Mouse (Mus musculus) Muller cell, postnatal 12 days (primary cell): ENCODE measurements at regions not wholly inside any gene's neighbourhood (a gene's known extent, or its start where the extent isn't known, plus 50 kb on each side); places are given as distances from the start of the nearest gene placed in this dataset.
"Not testable (repeated sequence)": the region's sequence is repeated elsewhere in the genome, so short reads cannot be mapped to it uniquely, and the experiment has no call there.

Experiments used
- DNase-seq: peaks from one replicate; pipeline ENCODE4 v3.0.0-alpha.2; 2015; ENCODE audit errors: inconsistent ontology term

DNA sequence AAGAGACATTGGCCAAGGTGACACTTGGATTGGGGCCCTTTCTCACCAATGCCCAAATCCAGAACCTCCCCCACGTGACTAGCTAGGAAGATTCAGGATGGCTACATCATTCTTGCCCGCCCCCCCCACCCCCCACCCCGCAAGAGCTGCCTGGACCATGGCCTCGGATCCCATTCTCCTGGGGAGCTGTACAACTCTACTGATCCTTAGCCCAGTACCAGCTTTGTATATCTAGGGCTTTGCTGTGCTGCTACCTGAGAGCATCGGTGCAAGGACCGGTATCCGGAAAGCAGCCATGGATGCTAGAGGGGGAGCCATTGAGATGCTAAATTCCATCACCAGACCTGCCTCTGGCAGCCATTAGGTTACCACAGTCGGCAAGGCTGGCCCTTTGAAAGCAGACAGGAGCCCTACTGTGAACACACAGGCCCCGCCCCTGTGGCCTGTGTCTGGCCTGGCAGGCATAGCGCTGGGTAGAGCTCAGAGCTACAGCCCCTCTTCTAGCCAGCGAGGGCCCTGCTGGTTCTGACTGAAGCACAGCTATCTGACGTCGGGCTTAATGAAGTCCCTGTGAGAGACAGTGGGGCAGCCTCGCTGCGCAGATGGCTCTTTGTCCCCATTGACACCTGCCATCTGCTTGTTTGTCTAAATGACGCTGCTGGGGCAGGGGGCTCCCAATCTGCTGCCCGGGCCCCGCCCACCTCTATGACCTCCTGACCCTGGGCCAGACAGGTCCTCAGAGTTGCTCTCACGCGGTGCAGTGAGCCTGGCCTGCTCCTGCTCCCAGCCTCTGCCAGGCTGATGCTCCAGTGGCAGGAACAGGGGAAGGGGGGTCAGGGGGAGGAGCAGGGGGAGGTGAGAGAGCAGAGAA, 128.9 kb downstream of the Dll1 start:
- peak; percentile 65 for DNase-seq

DNA sequence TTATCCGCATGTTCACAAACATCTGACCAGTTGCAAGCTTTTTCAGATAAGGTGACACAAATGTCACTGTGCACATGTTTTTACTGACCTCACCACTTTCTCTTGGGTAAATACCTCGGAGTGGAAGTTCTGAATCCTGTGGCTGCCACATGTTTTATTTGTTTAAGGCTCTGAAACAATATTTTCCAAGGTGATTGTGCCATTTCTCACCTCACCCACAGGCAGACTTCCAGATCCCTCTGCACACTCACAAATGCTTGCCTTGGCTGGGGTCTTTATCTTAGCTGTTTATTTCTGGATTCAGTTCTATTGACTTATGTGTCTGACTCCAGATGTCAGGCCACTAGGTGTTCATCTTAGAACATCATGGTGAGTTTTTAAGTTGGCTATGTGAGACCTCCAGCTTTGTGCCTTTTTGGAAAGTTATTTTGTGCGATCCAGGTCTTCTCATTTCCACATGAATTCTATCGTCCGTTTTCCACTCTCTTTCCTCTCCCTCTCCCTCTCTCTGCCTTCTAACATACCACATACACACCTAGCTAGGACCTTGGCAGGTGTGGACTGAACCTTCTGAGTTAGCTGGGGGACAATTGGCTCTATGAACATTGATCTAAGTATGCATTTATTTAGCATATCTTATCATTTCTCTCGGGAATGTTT, 133.6 kb downstream of the Dll1 start:
- no peak for DNase-seq

- no peak for DNase-seq
These were observed 134.3 kb downstream of the Dll1 start for GRCm38 (mm10) chr17:15242356-15242755.

- DNase-seq = no peak
These were observed 135.2 kb downstream of the Dll1 start for GRCm38 (mm10) chr17:15241491-15241890.

DNA sequence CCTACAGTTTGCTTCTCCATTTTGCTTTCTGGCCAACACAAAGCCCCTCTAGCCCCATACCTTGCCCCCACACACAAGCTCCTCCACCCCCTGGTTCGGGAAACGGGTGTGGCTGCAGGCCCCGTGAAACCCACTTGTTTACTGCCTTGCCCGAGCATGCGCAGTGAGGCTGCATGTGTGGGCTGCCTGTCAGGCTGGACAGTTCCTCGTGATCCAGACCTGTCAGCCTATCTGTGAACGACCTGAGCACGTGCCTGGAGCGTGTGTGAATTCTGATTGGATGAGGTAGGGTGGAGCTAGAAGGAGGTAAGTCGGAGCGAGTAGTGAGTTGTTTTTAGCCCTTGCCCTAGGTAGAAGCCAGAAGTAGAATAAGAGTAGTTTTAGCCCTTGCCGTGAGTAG, 136.0 kb downstream of the Dll1 start:
- not testable (repeated sequence) for DNase-seq

DNA sequence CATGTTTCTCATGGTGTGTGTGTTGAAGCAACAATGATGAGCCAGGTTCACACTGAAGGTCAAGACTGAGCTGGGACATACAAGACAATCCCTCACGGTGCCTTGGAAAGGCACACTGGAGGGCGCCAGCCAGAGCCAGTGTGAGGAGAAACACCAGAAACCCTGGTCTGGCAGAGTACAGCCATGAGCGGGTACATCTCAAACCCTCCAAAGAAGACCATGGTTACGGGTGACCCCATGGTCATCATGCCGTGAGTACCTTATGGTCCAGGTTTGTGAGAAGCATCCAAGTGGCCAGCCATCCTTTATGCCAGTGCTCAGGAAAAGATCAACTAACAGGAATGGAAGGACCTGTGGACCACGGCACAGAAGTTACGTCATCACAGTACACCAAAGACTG, 136.7 kb downstream of the Dll1 start:
- DNase-seq = no peak

DNA sequence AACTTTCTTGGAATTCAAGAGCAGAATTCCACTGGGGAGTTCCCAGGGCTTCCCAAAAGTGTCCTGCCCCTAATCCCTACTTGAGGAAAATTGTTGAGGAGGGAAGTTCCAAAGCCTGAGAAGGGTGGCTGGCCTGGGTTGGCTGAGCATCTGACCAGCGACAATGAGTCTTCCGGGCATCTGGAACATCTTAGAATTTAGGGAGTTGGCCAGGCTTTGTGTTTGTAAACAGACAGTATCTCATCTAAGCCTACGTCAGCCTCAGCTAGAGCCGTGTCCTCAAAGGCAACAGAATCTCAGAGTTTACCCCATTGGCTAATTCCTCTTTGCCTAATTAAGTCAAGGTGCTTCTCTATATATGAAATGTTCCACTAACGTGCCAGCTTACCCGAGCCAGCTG, 141.6 kb downstream of the Dll1 start:
- no peak for DNase-seq

DNA sequence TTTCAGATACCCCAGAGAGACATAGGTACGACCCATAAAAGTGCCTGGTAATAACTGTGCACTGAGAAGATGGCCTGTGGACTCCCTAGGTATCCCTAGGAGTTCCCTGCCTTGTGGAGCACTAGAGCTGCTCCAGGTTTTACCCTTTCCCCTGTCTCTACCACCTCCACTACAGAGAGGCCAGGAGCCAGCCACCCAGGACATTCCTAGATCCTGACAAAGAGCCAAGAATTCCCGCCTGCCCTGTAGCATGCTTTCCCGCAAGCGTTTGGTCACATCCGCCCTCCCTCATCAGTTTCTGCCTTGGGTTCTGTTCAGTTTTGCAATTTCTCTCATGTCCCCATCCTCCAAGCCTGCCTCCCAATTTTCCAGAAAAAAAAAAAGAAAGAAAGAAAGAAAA, 145.5 kb downstream of the Dll1 start:
- DNase-seq = peak; percentile 87

DNA sequence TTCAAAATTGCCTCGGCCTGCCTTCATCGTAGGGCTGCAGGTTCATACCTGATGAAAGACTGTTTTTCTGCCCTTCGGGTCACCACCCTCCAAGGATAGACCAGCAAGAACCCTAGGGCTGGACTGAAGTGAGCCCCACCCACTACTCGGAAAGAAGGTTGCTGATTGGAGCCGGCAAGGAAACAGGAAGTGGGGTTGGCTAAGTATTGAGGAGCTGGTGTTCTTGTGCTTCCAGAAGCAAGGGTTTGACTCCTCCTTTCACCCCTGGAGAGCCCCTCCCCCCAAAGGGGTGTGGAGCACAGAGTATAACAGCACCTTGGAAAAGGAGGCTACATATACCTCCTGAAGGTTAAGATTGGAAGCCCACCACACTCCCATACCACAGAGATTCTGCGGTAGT, 147.5 kb downstream of the Dll1 start:
- DNase-seq = no peak

- DNase-seq = no peak
These were observed 148.6 kb downstream of the Dll1 start for GRCm38 (mm10) chr17:15228077-15228476.

GRCm38 (mm10) chr17:15223826-15224225, 152.8 kb downstream of the Dll1 start:
- DNase-seq = no peak

DNA sequence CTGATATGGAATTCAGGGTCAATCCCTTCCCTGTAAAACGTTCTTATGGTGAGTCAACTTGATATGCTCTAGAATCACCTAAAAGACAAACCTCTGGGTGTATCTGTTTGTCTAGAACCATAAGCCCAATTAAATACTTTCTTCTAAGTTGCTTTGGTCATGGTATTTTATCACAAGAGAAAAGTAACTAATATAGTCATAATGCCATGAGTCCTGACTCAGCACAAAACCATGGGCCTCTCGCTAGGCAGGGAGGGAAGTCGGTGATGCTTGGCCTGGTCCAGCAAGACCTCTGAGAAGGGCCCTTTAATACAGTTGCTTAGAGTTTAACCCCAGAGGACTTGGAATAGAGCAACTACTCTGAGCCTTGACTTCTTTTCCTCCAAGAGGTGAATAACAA, 153.7 kb downstream of the Dll1 start:
- no peak for DNase-seq

- DNase-seq = peak; percentile 69
These were observed 162.5 kb downstream of the Dll1 start for GRCm38 (mm10) chr17:15214157-15214685.

GRCm38 (mm10) chr17:15208808-15209173, 167.5 kb upstream of the Gm3448 start:
- DNase-seq = no peak

- DNase-seq = peak; percentile 63
These were observed 166.9 kb upstream of the Gm3448 start for GRCm38 (mm10) chr17:15208030-15208807.

DNA sequence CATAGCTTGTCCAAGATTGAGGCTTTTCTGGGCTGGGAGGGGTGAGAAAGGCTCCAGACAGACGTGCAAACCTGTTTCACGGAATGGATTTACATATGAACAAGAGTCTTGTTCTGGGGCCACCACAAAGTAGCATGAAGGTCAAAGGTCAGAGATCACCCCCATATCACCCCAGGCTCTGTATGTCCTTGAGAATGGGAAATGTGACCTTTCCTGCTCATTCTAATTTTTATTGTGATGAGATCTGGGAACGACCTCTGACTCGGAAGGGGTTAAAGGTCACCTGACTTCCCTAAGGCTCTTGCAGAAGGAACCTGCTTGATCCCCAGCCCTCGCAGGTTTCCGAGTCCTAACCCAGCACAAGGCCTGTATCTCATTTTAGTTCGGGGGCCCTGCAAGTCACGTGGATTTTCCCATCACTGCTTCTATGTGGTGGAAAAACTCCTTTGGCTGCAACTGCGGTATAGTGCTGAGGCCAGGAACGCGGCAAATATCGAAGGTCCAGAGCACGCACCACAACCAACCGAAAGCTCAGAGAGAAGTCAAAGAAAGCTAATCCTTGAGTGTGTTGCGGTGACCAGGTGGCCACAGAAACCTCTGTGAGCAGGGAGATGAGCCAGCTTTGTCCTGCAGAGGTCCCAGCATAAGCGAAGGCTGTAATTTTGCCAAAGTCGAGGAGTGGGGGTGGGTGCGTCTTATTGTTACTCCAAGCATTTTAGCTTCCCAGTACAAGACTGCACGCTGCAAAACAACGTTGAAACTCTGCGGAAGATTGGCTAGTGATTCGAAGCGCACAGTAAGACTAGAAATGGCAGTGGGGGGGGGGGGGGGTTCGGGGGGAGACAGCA, 166.1 kb upstream of the Gm3448 start:
- DNase-seq = no peak

DNA sequence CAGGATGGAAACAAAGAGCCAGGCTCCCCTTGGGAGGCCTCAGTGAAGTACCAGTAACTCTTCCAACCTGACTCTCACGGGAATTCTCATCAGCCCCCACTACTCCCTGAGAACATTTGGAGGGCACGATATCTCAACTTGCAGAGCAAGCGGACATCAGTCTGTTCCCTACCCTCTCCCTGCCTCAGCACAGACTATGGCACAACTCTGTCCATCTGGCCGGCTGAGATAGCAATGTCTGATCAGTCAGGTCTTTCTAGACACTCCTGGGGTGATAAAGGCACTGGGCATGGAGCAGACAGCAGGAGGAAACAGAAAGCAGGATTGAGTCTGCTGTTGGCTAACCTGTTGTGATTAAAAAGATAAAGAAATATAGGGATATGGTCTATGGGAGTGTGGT, 164.5 kb upstream of the Gm3448 start:
- no peak for DNase-seq

- DNase-seq = no peak
These were observed 163.2 kb upstream of the Gm3448 start for GRCm38 (mm10) chr17:15204524-15204923.

DNA sequence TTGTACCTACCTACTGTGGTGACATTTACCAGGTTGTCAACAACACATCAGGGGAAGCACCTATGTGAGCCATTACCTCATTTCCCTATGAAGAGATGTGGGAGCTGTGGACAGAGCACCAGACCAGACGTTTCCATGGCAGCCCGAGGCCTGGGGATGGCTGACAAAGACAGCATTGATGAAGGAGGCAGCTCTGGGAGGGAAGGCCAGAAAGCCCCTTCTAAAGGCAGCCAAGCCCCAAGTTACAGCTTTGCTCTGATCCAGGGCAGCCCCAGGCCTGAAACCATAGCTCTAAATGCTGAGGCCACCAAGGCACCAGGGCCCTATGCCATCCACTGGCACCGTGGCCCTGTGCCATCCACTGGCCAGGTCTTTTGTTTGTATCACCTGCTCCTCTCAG, 157.9 kb upstream of the Gm3448 start:
- no peak for DNase-seq

GRCm38 (mm10) chr17:15197361-15197760, 156.0 kb upstream of the Gm3448 start:
- DNase-seq = no peak

- DNase-seq = no peak
These were observed 154.5 kb upstream of the Gm3448 start for GRCm38 (mm10) chr17:15195819-15196218.
